Mouse (Mus musculus) megakaryocyte progenitor cell, adult 5-6 weeks (primary cell): ENCODE data around the gene Pigyl. TPM values are rescaled to one million over a fixed set of nuclear protein-coding genes. Genes with fewer than 3 reads are reported as not detected.

Experiments used
- ATAC-seq: replicated peaks from 2 replicates; pipeline ENCODE4 v1.8.0; 2016; ENCODE audit warnings: mild to moderate bottlenecking, moderate TSS enrichment, inconsistent platforms; ENCODE audit not compliant: poor library complexity
- total RNA-seq, 2 experiments: library from RNA; stranded (forward) in 1 of 2; stranded (reverse) in 1 of 2; fragments of 157-497, 149-512 nt in 1 of 2; fragments of 200-1000 nt in 1 of 2; gene quantifications; 2 replicates each; pipeline versions ENCODE4 v1.2.3 to v1.2.4; 2015 to 2017

Pigyl gene
- total RNA-seq (2015) (21.8 and 25.4 TPM in 2 replicates), total RNA-seq (2017) (28.4 and 31.8 TPM in 2 replicates)

DNA sequence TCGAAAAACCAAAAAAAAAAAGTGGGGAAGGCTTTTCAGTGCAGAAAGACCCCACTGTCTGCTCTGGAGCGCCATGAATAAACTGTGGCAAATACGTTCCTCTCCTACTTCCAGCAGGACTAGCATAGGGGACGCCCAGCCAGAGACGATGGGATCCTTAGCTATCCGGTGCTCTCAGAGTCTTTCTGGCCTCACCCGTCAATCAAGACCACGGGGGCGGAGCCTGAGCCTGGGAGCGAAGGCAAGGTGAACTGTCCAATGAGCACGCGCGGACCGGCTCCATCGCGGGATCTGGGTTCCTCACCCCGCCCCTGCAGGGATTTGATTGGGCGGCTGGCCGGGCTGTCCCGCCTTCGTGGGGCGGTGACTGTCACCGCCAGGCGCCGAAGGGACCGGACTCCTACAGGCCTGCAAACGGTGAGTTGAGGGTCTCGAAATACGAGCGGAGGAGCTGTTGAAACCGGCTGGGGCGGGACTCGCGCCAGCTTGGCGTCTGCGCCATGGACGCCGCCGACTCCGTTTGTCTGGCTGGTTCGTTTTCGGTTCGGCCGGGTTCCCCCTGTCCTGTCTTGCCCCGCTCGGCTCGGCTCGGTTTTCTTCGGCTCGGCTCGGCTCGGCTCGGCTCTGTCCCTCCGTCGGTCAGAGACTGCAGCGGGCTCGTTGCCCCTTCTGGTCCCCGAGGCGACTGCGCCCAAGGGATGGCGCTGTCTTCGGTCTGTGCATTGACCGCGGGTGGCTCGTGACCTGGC, at the start of gene Pigyl:
Pigyl (plus strand) TSS at position 350 of the 749 bp plus-strand sequence.
- peak; percentile 96 for ATAC-seq

DNA sequence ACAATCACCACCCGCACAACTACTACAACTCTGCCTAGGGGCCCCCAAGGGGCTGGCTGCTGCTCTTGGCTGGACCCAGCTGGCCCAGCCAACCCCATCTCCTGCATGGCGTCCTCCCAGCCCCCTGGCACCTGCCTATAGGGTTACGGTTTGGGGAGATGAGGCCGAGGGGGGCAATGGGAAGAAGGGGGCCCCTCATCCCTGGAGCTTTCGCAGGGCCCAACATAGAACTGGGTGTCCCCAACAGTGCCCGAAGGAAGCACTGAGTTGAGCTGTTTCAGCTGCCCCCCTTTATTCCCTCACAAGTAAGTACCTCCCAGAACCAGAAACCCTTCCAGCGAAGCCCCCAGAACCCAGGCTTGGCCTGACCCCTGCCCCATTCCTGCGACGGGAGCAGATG, 48.5 kb upstream of the Pigyl start:
- ATAC-seq = no peak

DNA sequence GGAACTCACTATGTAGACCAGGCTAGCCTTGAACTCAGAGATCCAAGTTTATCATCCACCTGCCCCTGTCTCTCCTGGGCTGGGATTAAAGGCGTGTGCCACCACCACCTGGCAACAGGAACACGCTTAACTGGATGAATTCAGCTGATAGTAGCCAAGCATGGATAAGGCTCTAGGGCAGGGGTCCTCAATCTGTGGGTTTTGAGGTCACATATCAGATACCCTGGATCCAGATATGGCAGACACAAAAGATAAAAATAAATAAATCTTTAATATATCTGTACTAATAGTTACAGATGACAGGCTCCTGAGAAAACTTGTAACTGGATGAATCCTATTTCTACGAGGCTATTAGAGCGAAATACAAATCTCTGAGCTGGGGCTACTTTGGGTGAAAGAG, 41.0 kb upstream of the Pigyl start:
- ATAC-seq = no peak

DNA sequence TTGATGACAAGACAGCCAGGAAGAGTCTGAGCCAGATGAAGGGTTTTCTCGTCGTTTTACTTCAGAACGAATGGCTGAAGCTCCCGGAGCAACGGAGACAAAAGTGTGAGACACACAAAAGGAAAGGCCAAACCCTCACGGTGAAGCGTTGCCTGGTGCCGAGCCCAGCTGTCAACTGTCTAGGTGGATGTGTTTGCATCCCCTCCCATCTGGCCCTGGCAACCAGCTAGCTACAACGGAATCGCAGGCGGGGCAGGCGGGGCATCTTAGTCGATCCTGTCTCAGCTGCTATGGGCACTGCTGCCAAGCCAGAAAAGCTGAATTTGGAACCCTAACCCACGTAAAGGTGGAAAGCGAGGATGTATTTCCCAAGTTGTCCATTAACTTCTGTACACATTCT, 40.6 kb upstream of the Pigyl start:
- ATAC-seq = 0 out of 2 replicates have a peak, but pooled peaks have one; percentile 22

DNA sequence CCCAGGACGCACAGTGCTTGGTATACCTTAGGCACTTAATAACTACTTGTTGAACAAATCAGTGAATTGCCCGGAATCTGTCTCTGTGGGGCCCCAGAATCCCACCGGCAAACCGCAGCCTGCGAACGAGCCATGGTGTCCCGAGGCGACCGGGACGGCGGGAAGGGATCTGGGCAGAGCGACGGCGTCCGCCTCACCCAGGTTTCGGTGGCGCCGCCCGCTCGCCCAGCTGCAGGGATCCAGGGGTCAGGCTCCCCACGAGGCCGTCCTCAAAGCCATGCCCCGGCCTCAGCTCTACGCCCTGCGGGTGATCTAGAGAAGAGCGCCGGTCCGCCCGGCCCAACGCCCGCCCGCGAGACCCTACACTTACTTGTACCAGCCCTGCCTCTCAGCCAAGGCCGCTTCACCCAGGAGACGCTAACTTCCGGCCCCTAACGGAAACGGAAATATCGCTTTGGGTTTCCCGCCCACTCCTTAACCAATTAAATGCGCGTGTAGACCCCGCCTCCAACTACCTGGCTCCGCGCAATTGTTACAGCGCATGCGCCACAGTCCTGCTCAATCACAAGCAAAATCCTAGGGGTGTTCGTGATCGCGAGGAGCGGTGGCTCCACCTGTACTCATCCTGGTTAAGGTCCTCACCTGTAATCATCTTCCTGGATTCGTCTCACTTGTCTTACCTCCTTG, 39.8 kb upstream of the Pigyl start, which contains the start of gene Elof1:
Elof1 (minus strand) TSS at position 433 of the 687 bp plus-strand sequence.
- ATAC-seq = peak; percentile 90

DNA sequence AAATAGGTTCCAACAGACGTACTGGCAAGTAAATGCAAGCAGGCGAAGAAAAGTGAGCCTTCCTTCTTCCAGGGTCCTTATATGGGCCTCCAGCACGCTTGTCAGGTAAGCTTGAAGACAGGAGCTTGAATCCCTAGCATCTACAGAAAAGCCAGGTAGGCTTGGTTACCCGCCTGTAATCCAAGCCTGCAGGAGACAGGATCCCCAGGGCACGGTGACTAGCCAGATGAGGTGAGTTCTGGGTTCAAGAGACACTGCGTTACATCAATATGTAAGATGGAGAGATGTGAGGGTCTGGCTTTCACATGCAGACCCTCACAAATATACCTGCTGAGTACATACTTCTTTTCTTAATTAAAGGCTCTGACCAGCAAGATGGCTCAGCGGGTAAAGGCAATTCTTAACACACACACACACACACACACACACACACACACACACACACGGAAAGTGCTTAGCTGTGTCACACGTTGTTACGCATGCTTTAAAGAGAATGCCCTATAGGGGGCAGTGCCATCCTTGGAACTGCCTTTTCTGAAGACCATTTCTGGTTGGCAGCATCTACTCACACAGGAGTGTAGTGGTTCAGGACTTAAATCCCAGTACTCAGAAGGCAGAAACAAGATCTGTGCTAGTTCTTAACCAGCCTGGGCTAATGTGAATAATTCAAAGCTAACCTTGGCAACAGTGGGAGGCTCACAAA, 38.7 kb upstream of the Pigyl start:
- ATAC-seq = peak; percentile 50

DNA sequence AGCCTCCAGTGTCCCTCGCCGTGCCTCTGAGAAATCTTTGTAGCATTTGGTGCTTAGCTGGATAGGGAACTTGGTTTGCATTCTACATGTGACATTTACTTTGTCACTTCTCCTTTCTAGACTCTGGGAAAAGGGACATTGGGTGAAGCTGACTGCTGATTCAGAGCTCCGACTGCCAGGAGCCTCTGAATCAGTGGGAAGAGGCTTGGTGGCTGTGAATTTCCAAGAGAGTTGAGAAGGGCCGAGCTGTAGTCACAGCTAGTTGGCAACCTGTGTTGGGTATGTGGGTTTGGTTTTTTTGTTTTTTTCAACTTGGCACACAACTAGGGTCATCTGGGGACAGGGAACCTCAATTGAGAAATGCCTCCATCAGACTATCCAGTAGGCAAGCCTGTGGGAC, 37.1 kb upstream of the Pigyl start:
- 0 out of 2 replicates have a peak, but pooled peaks have one; percentile 10 for ATAC-seq

DNA sequence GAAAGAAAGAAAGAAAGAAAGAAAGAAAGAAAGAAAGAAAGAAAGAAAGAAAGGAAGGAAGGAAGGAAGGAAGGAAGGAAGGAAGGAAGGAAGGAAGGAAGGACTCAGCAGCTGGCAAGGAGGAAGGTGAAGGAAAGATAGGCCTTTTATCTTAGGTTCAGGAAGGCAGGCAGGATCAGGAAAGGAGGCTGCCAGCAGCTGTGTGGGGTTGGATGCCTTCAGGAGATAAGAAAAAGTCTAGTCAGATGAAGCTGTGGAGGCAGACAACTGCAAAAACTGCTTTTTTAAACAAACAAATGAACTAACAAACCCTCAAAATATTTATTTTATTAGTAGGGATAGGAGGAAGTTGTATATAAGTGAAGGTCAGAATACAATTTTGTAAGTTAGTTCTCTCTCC, 35.1 kb upstream of the Pigyl start:
- ATAC-seq = no peak

DNA sequence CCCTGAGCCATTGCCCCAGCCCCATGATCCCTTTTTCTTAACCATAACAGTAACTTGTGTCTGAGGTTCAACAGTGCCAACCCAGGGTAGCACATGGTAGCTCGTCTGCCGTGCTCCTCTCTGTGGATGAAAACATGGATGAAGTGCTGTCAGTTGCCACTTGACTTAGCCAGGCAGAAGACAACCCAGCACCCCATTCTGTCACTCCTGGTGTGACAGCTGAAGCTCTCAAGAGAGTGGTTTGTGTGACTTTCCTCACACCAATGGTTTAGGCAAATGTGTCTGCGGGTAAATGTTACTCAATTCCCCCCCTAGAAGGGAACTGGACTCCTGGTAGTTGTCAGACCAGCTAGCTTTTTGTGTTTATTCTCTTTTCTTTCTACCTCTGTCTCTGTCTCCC, 34.6 kb upstream of the Pigyl start:
- ATAC-seq = peak; percentile 52

DNA sequence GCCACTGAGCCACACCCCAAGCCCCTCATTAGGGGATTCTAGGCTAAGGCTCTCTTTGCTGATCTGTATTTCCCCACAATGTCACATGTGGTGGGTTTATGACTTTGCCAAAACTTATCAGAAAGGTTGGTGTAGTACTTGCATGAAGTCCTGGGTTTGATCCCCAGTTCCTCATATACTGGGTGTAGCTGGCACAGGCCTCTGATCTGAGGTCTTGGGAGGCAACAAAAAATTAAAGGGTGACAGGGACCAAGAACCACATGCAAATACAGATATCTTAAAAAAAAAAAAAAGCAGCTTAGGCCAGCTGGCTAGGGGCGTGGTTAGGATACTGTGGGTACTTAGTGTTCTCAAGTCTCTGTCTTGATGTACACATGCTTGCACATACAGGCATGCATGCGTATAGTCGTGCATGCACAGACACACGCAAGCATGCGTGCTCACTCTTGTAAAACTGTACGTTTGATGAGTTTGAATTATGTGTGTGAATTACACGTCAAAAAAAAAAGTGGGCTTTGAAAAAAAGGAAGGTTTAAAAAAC, 33.5 kb upstream of the Pigyl start:
- peak; percentile 20; the same call in 1 of the 2 replicates for ATAC-seq

DNA sequence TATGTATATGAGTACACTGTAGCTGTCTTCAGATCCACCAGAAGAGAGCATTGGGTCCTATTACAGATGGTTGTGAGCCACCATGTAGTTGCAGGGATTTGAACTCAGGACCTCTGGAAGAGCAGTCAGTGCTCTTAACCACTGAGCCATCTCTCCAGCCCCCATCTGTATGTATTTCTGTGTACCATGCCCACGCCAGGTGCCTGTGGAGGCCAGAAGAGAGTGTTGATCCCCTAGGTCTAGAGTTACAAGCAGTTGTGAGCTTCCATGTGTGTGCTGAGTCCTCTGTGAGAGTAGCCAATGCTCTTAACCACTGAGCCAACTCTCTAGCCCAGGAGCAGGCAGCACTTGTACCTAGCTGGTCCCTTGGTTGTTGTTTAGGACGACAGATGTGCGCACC, 32.5 kb upstream of the Pigyl start:
- ATAC-seq = no peak

DNA sequence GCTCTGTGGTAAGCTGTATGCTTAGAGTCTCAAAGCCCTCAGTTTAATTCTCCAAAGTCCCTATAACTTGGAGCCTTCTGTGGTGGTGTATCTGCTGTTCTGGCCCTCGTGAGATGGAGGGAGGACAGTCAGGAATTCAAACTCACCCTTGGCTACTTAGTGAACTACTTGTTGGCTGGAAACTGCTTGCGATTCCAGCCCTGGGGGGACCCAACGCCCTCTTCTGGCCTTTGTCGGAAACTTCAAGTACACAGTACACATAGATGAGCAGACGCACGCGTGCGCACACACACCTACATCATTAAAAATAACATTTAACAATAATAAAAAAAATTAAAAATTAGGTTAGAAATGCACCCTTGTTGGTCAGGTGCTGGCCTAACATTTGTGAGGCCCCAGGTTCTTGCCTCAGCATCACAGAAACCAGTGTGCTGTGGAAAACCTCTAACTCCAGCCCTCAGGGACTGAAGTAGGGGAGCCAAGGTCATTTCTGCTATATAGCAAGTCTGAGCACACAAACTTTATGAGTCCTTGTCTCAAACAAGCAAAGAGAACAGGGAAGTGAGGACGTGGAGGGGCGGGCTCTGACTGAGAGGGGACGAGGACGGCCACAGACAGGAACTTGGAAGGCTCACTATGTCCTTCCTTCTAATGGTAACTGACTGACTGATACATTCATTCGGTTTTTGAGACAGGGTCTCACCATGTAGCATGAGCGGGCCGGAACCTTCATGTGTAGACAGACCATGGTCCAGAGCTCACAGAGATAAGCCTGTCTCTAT, 31.2 kb upstream of the Pigyl start:
- ATAC-seq = peak; percentile 42; the same call in 1 of the 2 replicates

DNA sequence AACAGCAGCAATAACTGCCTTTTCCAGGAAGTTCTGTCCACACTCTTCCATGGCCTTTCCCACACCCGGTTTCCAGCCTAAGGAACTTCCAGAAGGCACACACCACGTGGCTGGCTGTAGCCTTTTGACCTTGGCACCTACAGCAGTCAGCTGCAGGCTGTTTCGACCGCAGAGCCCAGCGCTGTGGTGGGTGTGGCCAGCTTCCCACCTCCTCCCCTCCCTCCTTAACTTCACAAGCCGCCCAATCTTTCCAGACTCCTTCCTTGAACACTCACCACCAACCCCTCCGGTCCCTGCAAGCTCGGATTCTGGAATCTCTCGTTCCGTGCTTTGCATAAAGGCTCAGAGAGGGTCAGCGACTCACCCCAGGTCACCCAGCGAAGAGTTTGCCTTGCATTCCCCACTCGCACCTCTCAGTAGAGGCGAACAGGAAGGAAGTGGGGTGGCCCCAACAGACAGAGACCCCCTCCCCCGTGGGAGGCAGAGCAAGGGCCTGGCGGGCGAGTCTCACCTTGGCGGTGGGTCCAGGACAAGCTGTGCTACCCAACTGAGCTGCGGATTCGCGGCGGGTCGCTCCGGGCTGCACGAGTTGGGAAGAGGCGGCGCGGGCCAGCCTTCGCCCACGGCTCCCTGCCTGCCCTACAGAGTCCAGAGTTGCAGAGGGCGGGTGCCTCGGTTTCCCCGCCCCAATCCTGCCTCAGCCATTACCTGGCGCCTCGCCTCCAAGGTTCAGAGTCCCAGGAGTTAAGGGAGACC, 25.2 kb upstream of the Pigyl start:
- peak; percentile 51 for ATAC-seq

DNA sequence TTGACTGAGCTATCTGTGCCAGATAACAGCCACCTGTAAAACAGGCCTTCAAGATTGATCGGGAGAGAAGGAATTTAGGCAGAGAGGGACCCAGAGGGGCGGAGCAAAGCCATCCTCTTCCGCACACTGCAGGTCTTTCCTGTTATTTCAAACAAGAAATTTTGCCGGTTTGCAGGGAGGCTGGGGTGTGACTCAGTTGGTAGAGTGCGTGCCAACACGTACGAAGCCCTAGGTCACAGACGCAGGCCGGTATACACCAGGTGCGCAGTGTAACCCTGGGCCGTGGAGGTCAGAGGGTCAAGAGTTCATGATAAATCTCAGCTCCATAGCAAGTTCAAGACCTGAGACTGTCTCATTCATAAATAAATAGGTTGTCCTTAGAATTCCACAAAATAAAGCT, 24.4 kb upstream of the Pigyl start:
- ATAC-seq = no peak

DNA sequence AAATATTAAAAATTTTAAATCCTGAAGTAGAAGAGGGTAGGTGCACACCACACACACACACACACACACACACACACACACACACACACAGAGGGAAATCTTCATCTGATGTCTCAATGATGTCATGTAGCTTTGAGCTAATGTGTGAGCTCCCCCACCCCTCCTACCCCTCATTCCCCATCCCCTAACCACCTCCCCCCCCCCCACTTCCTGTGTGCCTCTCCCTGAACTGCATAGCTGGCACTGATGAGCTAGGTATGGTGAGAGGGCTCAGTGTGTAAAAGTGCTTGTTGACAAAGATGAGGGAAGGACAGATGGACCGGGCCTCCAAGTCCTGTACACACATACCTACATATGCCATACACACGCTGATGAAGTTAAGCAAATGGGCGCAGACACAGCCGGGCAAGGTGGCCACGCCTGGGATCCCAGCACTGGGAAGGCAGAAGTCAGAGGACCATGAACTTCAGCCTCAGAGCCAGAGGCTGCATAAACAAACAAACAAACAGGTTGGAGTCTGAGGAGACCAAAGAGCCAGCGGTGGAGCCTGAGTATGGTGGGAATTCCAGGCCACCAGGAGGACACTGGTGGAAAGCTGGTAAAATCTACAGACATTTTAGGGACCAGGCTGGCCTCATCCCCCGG, 22.3 kb upstream of the Pigyl start:
- no peak for ATAC-seq

DNA sequence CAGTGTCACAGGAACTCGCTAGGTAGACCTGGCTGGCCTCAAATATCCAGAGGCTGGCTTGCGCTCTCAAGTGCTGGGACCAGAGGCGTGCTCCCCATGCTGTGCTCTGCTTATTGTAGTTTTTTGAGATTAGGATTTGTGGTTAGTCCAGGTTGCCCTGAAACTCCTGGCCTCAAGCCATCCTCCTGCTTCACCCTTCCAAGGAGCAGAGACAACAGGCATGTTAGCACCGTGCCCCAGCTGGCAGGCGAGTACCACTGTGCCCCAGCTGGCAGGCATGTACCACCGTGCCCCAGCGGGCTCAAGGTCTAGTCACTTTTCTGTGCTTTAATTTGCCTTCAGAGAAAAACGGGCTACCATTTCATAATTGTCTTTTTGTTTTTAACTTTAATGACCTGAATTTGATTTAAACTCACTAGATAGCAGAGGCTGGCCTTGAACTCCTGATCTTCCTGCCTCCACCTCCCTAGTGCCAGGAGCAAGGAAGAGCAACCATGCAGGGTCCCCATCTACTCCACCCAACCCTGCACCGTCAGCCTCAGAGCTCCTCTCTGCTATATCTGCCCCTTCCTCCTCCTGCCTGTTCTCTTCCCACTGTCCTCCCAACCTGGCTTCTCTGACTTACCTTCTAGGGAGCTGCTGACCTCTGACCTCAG, 21.5 kb upstream of the Pigyl start:
- ATAC-seq = peak; percentile 21

DNA sequence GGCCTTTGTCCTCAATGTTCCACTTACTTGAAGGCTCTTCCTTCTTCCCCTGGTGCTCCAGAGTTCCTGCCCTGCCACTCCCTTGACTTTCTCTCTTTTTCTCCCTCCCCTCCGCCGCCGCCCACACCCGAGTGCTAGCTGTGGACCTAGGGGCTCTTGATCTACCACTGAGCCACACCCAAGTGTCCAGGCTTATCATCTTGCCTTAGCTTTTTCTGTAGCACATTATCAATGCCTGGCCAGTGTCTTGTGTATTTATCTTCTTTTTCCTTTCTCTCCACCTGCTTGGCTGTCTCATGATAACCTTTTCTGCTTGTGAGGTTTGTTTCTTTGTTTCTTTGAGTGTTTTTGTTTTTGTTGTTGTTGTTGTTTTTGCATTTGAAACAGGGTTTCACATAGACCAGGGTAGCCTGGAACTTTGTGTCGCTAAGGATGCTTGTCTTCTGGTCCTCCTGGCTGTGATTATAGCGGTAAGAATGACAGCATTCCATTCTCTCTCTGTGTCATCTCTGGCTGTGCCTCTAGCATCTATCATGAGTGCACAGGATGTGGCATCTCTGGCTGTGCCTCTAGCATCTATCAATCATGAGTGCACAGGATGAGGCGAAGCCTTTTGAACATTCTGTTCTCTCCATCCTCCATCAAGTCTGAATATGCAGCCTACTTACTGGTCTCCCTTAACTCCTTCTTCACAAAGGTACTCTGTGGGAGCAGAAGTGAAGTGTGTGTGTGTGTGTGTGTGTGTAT, 20.8 kb upstream of the Pigyl start, which contains the start of gene Acp5:
Acp5 (minus strand) TSS at position 68 of the 747 bp plus-strand sequence.
- ATAC-seq = peak; percentile 64
